Mouse (Mus musculus) monocyte, adult 5-6 weeks (primary cell): Measurements from ENCODE around the gene Efcc1. TPM values are rescaled to one million over a fixed set of nuclear protein-coding genes. Genes with fewer than 3 reads are reported as not detected.
A peak's percentile ranks its signal among the peaks of the same experiment; 100 is the strongest.

Source experiments
- ATAC-seq: fragments of 153-309, 156-312 bp; replicated peaks from 2 replicates; pipeline ENCODE4 v1.8.0; 2017; ENCODE audit warnings: mild to moderate bottlenecking; ENCODE audit not compliant: low TSS enrichment, insufficient number of reproducible peaks, severe bottlenecking, poor library complexity, low FRiP score
- total RNA-seq: library from RNA; stranded (forward); fragments of 200-1000, 200-491, 200-594 nt; gene quantifications from 3 replicates; pipeline ENCODE4 v1.2.3, GENCODE M21; 2017

Gene Efcc1
- total RNA-seq, 1 experiment from 2014 or later = not detected

- no peak for ATAC-seq
These were observed 63.3 kb downstream of the Efcc1 start for GRCm38 (mm10) chr6:87793821-87794510.

GRCm38 (mm10) chr6:87795385-87796150 lies 64.9 kb downstream of the Efcc1 start:
- ATAC-seq = no peak

- ATAC-seq = no peak
These were observed 65.7 kb downstream of the Efcc1 start for GRCm38 (mm10) chr6:87796251-87796880.

GRCm38 (mm10) chr6:87797321-87797720 lies 66.7 kb downstream of the Efcc1 start:
- no peak for ATAC-seq

GRCm38 (mm10) chr6:87799576-87799975 lies 68.9 kb downstream of the Efcc1 start:
- no peak for ATAC-seq

- peak; percentile 55; the same call in 1 of the 2 replicates for ATAC-seq
These were observed 71.8 kb downstream of the Efcc1 start for GRCm38 (mm10) chr6:87802462-87802861.

- ATAC-seq = no peak
These were observed 73.4 kb downstream of the Efcc1 start for GRCm38 (mm10) chr6:87804036-87804435.

- no peak for ATAC-seq
These were observed 74.2 kb downstream of the Efcc1 start for GRCm38 (mm10) chr6:87804886-87805285.

GRCm38 (mm10) chr6:87805448-87805847 lies 74.8 kb downstream of the Efcc1 start:
- ATAC-seq = no peak

Other genes with a start within 250 kb of the Efcc1 start
- 138 to 220 TPM (median 146 TPM) in 3 replicates for gene Arhgap25, start 197.6 kb upstream of the Efcc1 start, total RNA-seq
- 0.67 to 2.8 TPM (median 1.9 TPM) in 3 replicates for gene Prokr1, start 140.1 kb upstream of the Efcc1 start, total RNA-seq
- 5.2 to 12.7 TPM (median 8.7 TPM) in 3 replicates for gene Aplf, start 58.7 kb upstream of the Efcc1 start, total RNA-seq
- gene Gp9, start 47.2 kb downstream of the Efcc1 start, total RNA-seq = 1.9 to 42.8 TPM (median 3.1 TPM) in 3 replicates
- 33.6 to 48.6 TPM (median 34.7 TPM) in 3 replicates for gene Rab43, start 81.3 kb downstream of the Efcc1 start, total RNA-seq
- 27.5 to 45.6 TPM (median 37.9 TPM) in 3 replicates for gene Gm45140, start 104.9 kb downstream of the Efcc1 start, total RNA-seq
- gene Isy1, start 107.9 kb downstream of the Efcc1 start, total RNA-seq = 60.7 to 130 TPM (median 83.6 TPM) in 3 replicates
- 887 to 1,002 TPM (median 999 TPM) in 3 replicates for gene Cnbp, start 120.2 kb downstream of the Efcc1 start, total RNA-seq
- gene Copg1, start 156.9 kb downstream of the Efcc1 start, total RNA-seq = 71.4 to 93.1 TPM (median 76.4 TPM) in 3 replicates
- gene Hmces, start 183.1 kb downstream of the Efcc1 start, total RNA-seq = 13.7 to 53.1 TPM (median 36.9 TPM) in 3 replicates